Mouse (Mus musculus) G1E (cell line): ENCODE results near the gene Olfr272.

Source experiments
- CTCF ChIP-seq: IDR thresholded peaks from 2 replicates; pipeline ENCODE4 v1.5.1; 2012; ENCODE audit warnings: low read depth, low read length, inconsistent platforms, mixed read lengths
- GATA1 ChIP-seq: IDR thresholded peaks from 2 replicates; pipeline ENCODE4 v1.6.1; 2012; ENCODE audit warnings: borderline replicate concordance, low read length, inconsistent platforms, mixed read lengths
- POLR2AphosphoS5 ChIP-seq: IDR thresholded peaks from 2 replicates; pipeline ENCODE4 v1.6.1; 2012; ENCODE audit warnings: low read depth, low read length, inconsistent platforms; ENCODE audit not compliant: insufficient replicate concordance
- TAL1 ChIP-seq: conservative IDR thresholded peaks from 2 replicates; pipeline ENCODE4 v1.6.1; 2012; ENCODE audit warnings: low read depth, low read length, inconsistent platforms, mixed read lengths

- TF ChIP-seq CTCF (no peak), GATA1 (no peak), POLR2AphosphoS5 (no peak), TAL1 (no peak)
These were observed 39.7 kb upstream of the Olfr272 start for GRCm38 (mm10) chr4:52958693-52959092.
